Mouse (Mus musculus): ENCODE results near the gene Lrrc4b. TPM values are rescaled to one million over a fixed set of nuclear protein-coding genes. Genes with fewer than 3 reads are reported as not detected.

The Lrrc4b gene
- polyA plus RNA-seq, 1 experiment from 2014 or later: 0.44 TPM

GRCm38 (mm10) chr7:44467811-44468411 is 39.1 kb downstream of the Lrrc4b start, which contains the start of gene Josd2:
Josd2 (plus strand) TSS chr7:44467980.
- peaks cover 29% of the 10 kb centered on the region for H3K27me3 ChIP-seq
- H3K4me1 ChIP-seq: peaks cover 30% of the 10 kb centered on the region
- H3K4me2 ChIP-seq: peak within 1 kb of the TSS; percentile 62
- under 1% methylated on average over 42 of the region's 42 CpGs for WGBS
- H3K27ac ChIP-seq: peak within 1 kb of the TSS; percentile 52
- peak within 1 kb of the TSS; percentile 53 for H3K9ac ChIP-seq
- H3K9me3 ChIP-seq (replicated peaks): no peaks in the 10 kb centered on the region
- H3K4me3 ChIP-seq (replicated peaks): peak within 1 kb of the TSS; percentile 63
- H3K36me3 ChIP-seq: 0 out of 2 replicates have a peak, but pooled peaks cover 4% of the 10 kb centered on the region
- peak; percentile 97 for ATAC-seq (replicated peaks; ENCODE audit: low FRiP score)

GRCm38 (mm10) chr7:44468644-44469285 is 39.9 kb downstream of the Lrrc4b start:
- H3K9me3 ChIP-seq (replicated peaks): no peaks in the 10 kb centered on the region
- H3K4me3 ChIP-seq (replicated peaks): peak overlapping the region; percentile 63
- peaks cover 29% of the 10 kb centered on the region for H3K4me1 ChIP-seq
- WGBS: 76% methylated on average over 15 of the region's 15 CpGs
- H3K9ac ChIP-seq: peak overlapping the region; percentile 53
- no peak for ATAC-seq (replicated peaks; ENCODE audit: low FRiP score)
- 0 out of 2 replicates have a peak, but pooled peaks cover 4% of the 10 kb centered on the region for H3K36me3 ChIP-seq
- H3K27ac ChIP-seq: no peak overlapping the region
- peak overlapping the region; percentile 62 for H3K4me2 ChIP-seq
- H3K27me3 ChIP-seq: peaks cover 26% of the 10 kb centered on the region

GRCm38 (mm10) chr7:44469677-44470675 is 41.2 kb downstream of the Lrrc4b start:
- H3K9me3 ChIP-seq (replicated peaks): no peaks in the 10 kb centered on the region

GRCm38 (mm10) chr7:44470696-44471612 is 42.1 kb downstream of the Lrrc4b start:
- H3K36me3 ChIP-seq: 0 out of 2 replicates have a peak, but pooled peaks cover 4% of the 10 kb centered on the region
- H3K9ac ChIP-seq: no peak overlapping the region
- H3K9me3 ChIP-seq (replicated peaks): no peaks in the 10 kb centered on the region
- ATAC-seq (replicated peaks; ENCODE audit: low FRiP score): no peak
- H3K4me2 ChIP-seq: no peak overlapping the region
- 81% methylated on average over 16 of the region's 16 CpGs for WGBS
- no peak overlapping the region for H3K4me3 ChIP-seq (replicated peaks)
- H3K27me3 ChIP-seq: peaks cover 30% of the 10 kb centered on the region
- no peak overlapping the region for H3K27ac ChIP-seq
- peaks cover 34% of the 10 kb centered on the region for H3K4me1 ChIP-seq

More at GRCm38 (mm10) chr7:44469677-44470675, 41.2 kb downstream of the Lrrc4b start:
- Histone ChIP-seq H3K27me3 (peaks cover 25% of the 10 kb centered on the region), H3K36me3 (0 out of 2 replicates have a peak, but pooled peaks cover 4% of the 10 kb centered on the region), H3K9ac (no peak overlapping the region), H3K4me1 (peaks cover 34% of the 10 kb centered on the region), H3K4me2 (no peak overlapping the region), H3K4me3 (replicated peaks) (no peak overlapping the region), H3K27ac (no peak overlapping the region)
- 87% methylated on average over 16 of the region's 16 CpGs for WGBS
- no peak for ATAC-seq (replicated peaks; ENCODE audit: low FRiP score)

- Histone ChIP-seq H3K4me3 (replicated peaks) (no peak overlapping the region), H3K4me1 (peaks cover 32% of the 10 kb centered on the region), H3K36me3 (0 out of 2 replicates have a peak, but pooled peaks cover 4% of the 10 kb centered on the region), H3K27ac (no peak overlapping the region), H3K9ac (no peak overlapping the region), H3K4me2 (no peak overlapping the region), H3K9me3 (replicated peaks) (no peaks in the 10 kb centered on the region), H3K27me3 (peaks cover 40% of the 10 kb centered on the region)
- WGBS: 39% methylated on average over 6 of the region's 6 CpGs
- no peak for ATAC-seq (replicated peaks; ENCODE audit: low FRiP score)
Observed at GRCm38 (mm10) chr7:44471880-44472557, 43.2 kb downstream of the Lrrc4b start.

GRCm38 (mm10) chr7:44472558-44472885 is 43.7 kb downstream of the Lrrc4b start:
- Histone ChIP-seq H3K27me3 (peaks cover 44% of the 10 kb centered on the region), H3K4me3 (replicated peaks) (no peak overlapping the region), H3K27ac (no peak overlapping the region), H3K9me3 (replicated peaks) (no peaks in the 10 kb centered on the region), H3K4me1 (peaks cover 27% of the 10 kb centered on the region), H3K4me2 (no peak overlapping the region), H3K36me3 (0 out of 2 replicates have a peak, but pooled peaks cover 4% of the 10 kb centered on the region), H3K9ac (no peak overlapping the region)
- WGBS: 18% methylated on average over 1 of the region's 1 CpGs
- ATAC-seq (replicated peaks; ENCODE audit: low FRiP score): no peak

GRCm38 (mm10) chr7:44472961-44473646 is 44.3 kb downstream of the Lrrc4b start:
- Histone ChIP-seq H3K4me1 (peaks cover 26% of the 10 kb centered on the region), H3K27ac (no peak overlapping the region), H3K9me3 (replicated peaks) (no peaks in the 10 kb centered on the region), H3K9ac (no peak overlapping the region), H3K27me3 (peaks cover 50% of the 10 kb centered on the region), H3K36me3 (0 out of 2 replicates have a peak, but pooled peaks cover 4% of the 10 kb centered on the region), H3K4me2 (no peak overlapping the region), H3K4me3 (replicated peaks) (no peak overlapping the region)
- no peak for ATAC-seq (replicated peaks; ENCODE audit: low FRiP score)
- WGBS: 48% methylated on average over 9 of the region's 9 CpGs

GRCm38 (mm10) chr7:44474419-44474818 is 45.6 kb downstream of the Lrrc4b start:
- H3K27ac ChIP-seq: no peak overlapping the region
- H3K4me3 ChIP-seq (replicated peaks): no peak overlapping the region
- peaks cover 62% of the 10 kb centered on the region for H3K27me3 ChIP-seq
- 0 out of 2 replicates have a peak, but pooled peaks cover 4% of the 10 kb centered on the region for H3K36me3 ChIP-seq
- no peak overlapping the region for H3K4me2 ChIP-seq
- no peaks in the 10 kb centered on the region for H3K9me3 ChIP-seq (replicated peaks)
- H3K9ac ChIP-seq: no peak overlapping the region
- WGBS: 33% methylated on average over 4 of the region's 4 CpGs
- peak; percentile 27; the same call in 1 of the 2 replicates for ATAC-seq (replicated peaks; ENCODE audit: low FRiP score)
- peaks cover 16% of the 10 kb centered on the region; the same call in 1 of the 2 replicates for H3K4me1 ChIP-seq

- H3K9ac ChIP-seq: no peak overlapping the region
- H3K27me3 ChIP-seq: peaks cover 66% of the 10 kb centered on the region
- H3K36me3 ChIP-seq: 0 out of 2 replicates have a peak, but pooled peaks cover 4% of the 10 kb centered on the region
- no peak overlapping the region for H3K27ac ChIP-seq
- H3K4me1 ChIP-seq: peaks cover 16% of the 10 kb centered on the region; the same call in 1 of the 2 replicates
- no peak for ATAC-seq (replicated peaks; ENCODE audit: low FRiP score)
- no peak overlapping the region for H3K4me3 ChIP-seq (replicated peaks)
- no peaks in the 10 kb centered on the region for H3K9me3 ChIP-seq (replicated peaks)
- H3K4me2 ChIP-seq: no peak overlapping the region
- 31% methylated on average over 5 of the region's 5 CpGs for WGBS
Observed at GRCm38 (mm10) chr7:44475046-44475614, 46.3 kb downstream of the Lrrc4b start.
